In genomic region chr5:65718368-65718767, GRCm38 (mm10) we compare ENCODE assay signal across 10 mouse cellular contexts. TPM values are rescaled to one million over a fixed set of nuclear protein-coding genes. Genes with fewer than 3 reads are reported as not detected.
DNase-seq lines count a peak whose midpoint lies in the region; ATAC-seq and TF ChIP-seq lines count a peak whose summit lies in the region.
"Had no signal": no experiment of that assay in that cellular context is flagged by ENCODE, and none has a peak within 500 bp of the region (broad histone marks: within the 10 kb centered on the region; RNA-seq: fewer than 3 reads in every experiment).

No protein-coding gene starts in this region.

- no peak overlapping the region for H3K4me3 ChIP-seq in lung, postnatal 0 days (ENCODE audit: low read depth, low read length)
- H3K4me3 ChIP-seq in stomach, embryonic 15.5 days (replicated peaks) = no peak overlapping the region
- H3K4me3 ChIP-seq in forebrain, embryonic 10.5 days = no peak overlapping the region
- no peak overlapping the region for H3K4me3 ChIP-seq in kidney, embryonic 14.5 days (ENCODE audit: low read length)
- H3K4me3 ChIP-seq: embryonic facial prominence, embryonic 15.5 days; hindbrain, embryonic 13.5 days; midbrain, embryonic 13.5 days had no signal

- no peaks in the 10 kb centered on the region for H3K27me3 ChIP-seq in lung, postnatal 0 days (replicated peaks; ENCODE audit: insufficient read depth, low read length)
- no peaks in the 10 kb centered on the region for H3K27me3 ChIP-seq in stomach, embryonic 15.5 days (replicated peaks)
- no peaks in the 10 kb centered on the region for H3K27me3 ChIP-seq in forebrain, embryonic 10.5 days (ENCODE audit: poor library complexity, severe bottlenecking)
- H3K27me3 ChIP-seq in kidney, embryonic 14.5 days (ENCODE audit: control insufficient read depth, insufficient read depth, low read length) = no peaks in the 10 kb centered on the region
- H3K27me3 ChIP-seq: embryonic facial prominence, embryonic 15.5 days; hindbrain, embryonic 13.5 days; midbrain, embryonic 13.5 days had no signal

- no peak overlapping the region for H3K4me2 ChIP-seq in lung, postnatal 0 days (replicated peaks; ENCODE audit: low read depth, low read length)
- no peak overlapping the region for H3K4me2 ChIP-seq in stomach, embryonic 15.5 days
- no peak overlapping the region for H3K4me2 ChIP-seq in kidney, embryonic 14.5 days (replicated peaks; ENCODE audit: low read depth, low read length)
- H3K4me2 ChIP-seq: embryonic facial prominence, embryonic 15.5 days; hindbrain, embryonic 13.5 days; midbrain, embryonic 13.5 days had no signal

- no peak for TF ChIP-seq EP300 in lung, postnatal 0 days (IDR thresholded peaks at IDR 0.05)

- TF ChIP-seq CTCF in lung, postnatal 0 days (IDR thresholded peaks at IDR 0.05) = no peak

- peak; percentile 37; the same call in 1 of the 2 replicates for ATAC-seq in lung, postnatal 0 days
- peak; percentile 52 for ATAC-seq in granulocyte monocyte progenitor cell, adult 5-6 weeks (replicated peaks; ENCODE audit: poor library complexity, severe bottlenecking)
- ATAC-seq in stomach, embryonic 15.5 days (ENCODE audit: insufficient read depth, low FRiP score, low read depth) = peak; percentile 70
- ATAC-seq in kidney, embryonic 14.5 days (ENCODE audit: low FRiP score, low TSS enrichment) = no peak
- ATAC-seq: midbrain, embryonic 13.5 days had no signal

- peak; percentile 32 for DNase-seq in lung, postnatal 0 days (ENCODE audit: low spot score)
- DNase-seq in lung, postnatal 14 days = no peak
- DNase-seq in R1 (ENCODE audit: low read depth, low spot score) = peak; percentile 87
- DNase-seq in forebrain, embryonic 10.5 days (ENCODE audit: extremely low spot score, low spot score) = no peak

- no peak overlapping the region for H3K27ac ChIP-seq in lung, postnatal 0 days (ENCODE audit: low read length)
- no peak overlapping the region for H3K27ac ChIP-seq in stomach, embryonic 15.5 days
- H3K27ac ChIP-seq in forebrain, embryonic 10.5 days = no peak overlapping the region
- H3K27ac ChIP-seq in kidney, embryonic 14.5 days (ENCODE audit: low read depth, low read length) = no peak overlapping the region
- H3K27ac ChIP-seq: embryonic facial prominence, embryonic 15.5 days; hindbrain, embryonic 13.5 days; midbrain, embryonic 13.5 days had no signal

- no peaks in the 10 kb centered on the region for H3K9me3 ChIP-seq in lung, postnatal 0 days (ENCODE audit: low read length)
- H3K9me3 ChIP-seq in stomach, embryonic 15.5 days = no peaks in the 10 kb centered on the region
- H3K9me3 ChIP-seq in forebrain, embryonic 10.5 days = no peaks in the 10 kb centered on the region
- no peaks in the 10 kb centered on the region for H3K9me3 ChIP-seq in kidney, embryonic 14.5 days (ENCODE audit: control insufficient read depth, low read length)
- H3K9me3 ChIP-seq: embryonic facial prominence, embryonic 15.5 days; hindbrain, embryonic 13.5 days; midbrain, embryonic 13.5 days had no signal

- H3K9ac ChIP-seq in lung, postnatal 0 days (replicated peaks; ENCODE audit: low read depth) = no peak overlapping the region
- H3K9ac ChIP-seq in stomach, embryonic 15.5 days = no peak overlapping the region
- no peak overlapping the region for H3K9ac ChIP-seq in kidney, embryonic 14.5 days (ENCODE audit: low read depth, low read length)
- H3K9ac ChIP-seq: embryonic facial prominence, embryonic 15.5 days; hindbrain, embryonic 13.5 days; midbrain, embryonic 13.5 days had no signal

- WGBS in lung, postnatal 0 days = 19% methylated on average over 3 of the region's 3 CpGs
- 7% methylated on average over 3 of the region's 3 CpGs for WGBS in stomach, embryonic 15.5 days
- 41% methylated on average over 3 of the region's 3 CpGs for WGBS in forebrain, embryonic 10.5 days
- 28% methylated on average over 3 of the region's 3 CpGs for whole genome bisulfite sequencing in kidney, embryonic 14.5 days

- H3K36me3 ChIP-seq in lung, postnatal 0 days (ENCODE audit: insufficient read depth, low read length) = no peaks in the 10 kb centered on the region
- no peaks in the 10 kb centered on the region for H3K36me3 ChIP-seq in stomach, embryonic 15.5 days
- no peaks in the 10 kb centered on the region for H3K36me3 ChIP-seq in forebrain, embryonic 10.5 days (replicated peaks)
- H3K36me3 ChIP-seq in kidney, embryonic 14.5 days (ENCODE audit: control insufficient read depth, insufficient read depth, low read length) = no peaks in the 10 kb centered on the region
- H3K36me3 ChIP-seq: embryonic facial prominence, embryonic 15.5 days; hindbrain, embryonic 13.5 days; midbrain, embryonic 13.5 days had no signal

- H3K4me1 ChIP-seq in lung, postnatal 0 days (ENCODE audit: insufficient read depth, low read depth, low read length) = no peaks in the 10 kb centered on the region
- H3K4me1 ChIP-seq in stomach, embryonic 15.5 days = no peaks in the 10 kb centered on the region
- H3K4me1 ChIP-seq in forebrain, embryonic 10.5 days = no peaks in the 10 kb centered on the region
- no peaks in the 10 kb centered on the region for H3K4me1 ChIP-seq in kidney, embryonic 14.5 days (ENCODE audit: control insufficient read depth, insufficient read depth, low read length)
- H3K4me1 ChIP-seq: embryonic facial prominence, embryonic 15.5 days; hindbrain, embryonic 13.5 days; midbrain, embryonic 13.5 days had no signal

RNA-seq across cellular contexts. Expression of gene Pds5a, which starts 20.3 kb away (rescaled TPM):
- 19.8 and 24.7 TPM in 2 replicates for polyA plus RNA-seq in lung, postnatal 0 days (2015; fragmentation: Nextera tagmentation; extraction: Ambion mirVana)
- 166 and 197 TPM in 2 replicates for total RNA-seq in granulocyte monocyte progenitor cell, adult 5-6 weeks (2014; fragmentation: Nextera tagmentation)
- 216 and 230 TPM in 2 replicates for total RNA-seq in granulocyte monocyte progenitor cell, adult 5-6 weeks (2017)
- polyA plus RNA-seq in stomach, embryonic 15.5 days (2015; fragmentation: Nextera tagmentation; extraction: Ambion mirVana) = 57.1 and 62.3 TPM in 2 replicates
- polyA plus RNA-seq in forebrain, embryonic 10.5 days (2016; fragmentation: Nextera tagmentation; extraction: Ambion mirVana) = 106 and 108 TPM in 2 replicates
- 64.5 and 112 TPM in 2 replicates for polyA plus RNA-seq in kidney, embryonic 14.5 days (2014; fragmentation: Nextera tagmentation; extraction: Ambion mirVana)

RNA-seq across cellular contexts. Expression of gene N4bp2, which starts 45.0 kb away (rescaled TPM):
- polyA plus RNA-seq in lung, postnatal 0 days (2015; fragmentation: Nextera tagmentation; extraction: Ambion mirVana) = 7.0 and 7.5 TPM in 2 replicates
- total RNA-seq in granulocyte monocyte progenitor cell, adult 5-6 weeks (2014; fragmentation: Nextera tagmentation) = 29.1 and 76.5 TPM in 2 replicates
- total RNA-seq in granulocyte monocyte progenitor cell, adult 5-6 weeks (2017) = 32.6 and 33.5 TPM in 2 replicates
- 22.4 and 23.3 TPM in 2 replicates for polyA plus RNA-seq in stomach, embryonic 15.5 days (2015; fragmentation: Nextera tagmentation; extraction: Ambion mirVana)
- 34.7 and 36.4 TPM in 2 replicates for polyA plus RNA-seq in forebrain, embryonic 10.5 days (2016; fragmentation: Nextera tagmentation; extraction: Ambion mirVana)
- polyA plus RNA-seq in kidney, embryonic 14.5 days (2014; fragmentation: Nextera tagmentation; extraction: Ambion mirVana) = 34.1 and 57.3 TPM in 2 replicates

Comparison
In these comparisons a context has a peak if more than half of its experiments do, and no peak if none do; other contexts are left out.
1. DNase-seq: peak in lung, postnatal 0 days (single experiment) and R1 (single experiment); none in lung, postnatal 14 days (single experiment) and forebrain, embryonic 10.5 days (single experiment).